Mouse (Mus musculus): Measurements from ENCODE around the gene Gm49358. TPM values are rescaled to one million over a fixed set of nuclear protein-coding genes. Genes with fewer than 3 reads are reported as not detected.

Gene Gm49358
- total RNA-seq, 2 experiments from 2014 or later = 11.8 to 16.2 TPM

DNA sequence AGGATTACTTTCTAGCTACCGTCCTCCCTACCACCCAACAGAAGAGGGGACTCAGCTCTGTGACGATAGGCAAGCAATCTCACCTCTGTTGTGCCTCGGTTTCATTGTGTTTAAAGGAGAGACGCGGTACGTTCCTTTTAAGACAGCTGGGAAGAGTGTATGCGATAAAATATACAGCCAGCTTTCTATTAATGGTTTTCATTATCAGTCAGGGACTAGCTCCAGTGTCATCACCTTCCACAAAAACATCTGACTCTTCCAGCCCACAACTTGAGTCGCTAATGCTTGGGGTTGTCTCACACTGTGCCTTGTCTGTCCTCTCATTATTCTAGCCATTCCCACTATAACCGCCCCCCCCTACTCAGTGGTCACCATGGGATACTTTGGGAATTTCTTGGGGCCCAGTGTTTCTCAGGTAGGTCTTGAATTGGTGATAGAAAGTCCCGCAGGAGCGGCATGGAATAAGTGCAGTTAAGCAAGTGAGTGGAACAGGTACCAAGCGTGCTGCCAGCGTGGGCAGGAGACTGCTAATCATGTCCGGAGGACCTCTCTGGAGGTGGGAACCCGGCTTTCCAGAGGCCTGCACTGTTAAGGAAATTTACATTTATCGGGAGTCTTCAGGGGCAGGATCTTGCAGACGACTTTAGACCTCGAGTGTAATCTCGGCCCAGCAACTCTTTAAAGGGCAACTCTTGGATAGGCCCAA is 14.0 kb downstream of the Gm49358 start:
- no peak for DNase-seq
- intact Hi-C loops (cut with DNase I) = loop anchor here (2.0 to 5.0 kb wide), 3 partner anchors 39 to 90 kb away; partner anchors contain the start of genes Hsp90b1 and Ttc41

DNA sequence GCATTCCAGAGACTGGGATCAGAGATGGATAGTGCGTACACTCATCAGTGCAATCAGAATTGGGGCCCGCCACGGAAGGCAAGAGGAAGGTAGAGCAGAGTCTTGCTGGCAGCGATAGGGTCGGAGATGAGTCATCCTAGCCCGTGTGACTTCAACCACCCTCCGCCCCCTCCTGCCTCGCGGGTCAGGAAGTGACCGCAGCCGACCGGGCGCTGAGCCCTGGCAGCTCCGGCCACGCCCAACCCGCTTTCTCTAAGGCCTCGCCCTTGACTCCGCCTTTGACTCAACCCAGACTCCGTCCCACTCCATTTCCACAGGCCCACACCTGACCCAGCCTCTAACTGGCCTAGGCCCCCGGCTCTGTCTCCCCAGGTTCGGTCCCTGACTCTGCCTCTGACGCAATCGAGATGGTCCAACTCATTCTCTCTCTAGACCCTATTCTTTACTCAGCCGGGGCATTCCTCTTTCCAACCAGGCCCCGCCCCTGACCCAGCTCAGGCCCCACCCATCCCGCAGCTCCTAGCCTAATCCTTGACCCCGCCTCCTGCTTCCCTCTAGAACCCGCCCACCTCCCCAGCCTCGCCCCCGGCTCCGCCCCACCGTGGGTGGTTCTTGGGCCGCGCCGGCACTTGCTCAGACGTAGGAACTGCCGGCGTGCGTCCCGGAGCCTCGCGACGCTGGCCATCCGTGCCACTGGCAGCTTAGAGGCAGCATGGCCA is 14.8 kb downstream of the Gm49358 start, which contains the start of gene Nt5dc3:
Gene Nt5dc3, plus strand, starts transcription at position 608 of the 719 bp plus-strand sequence.
- intact Hi-C loops (cut with DNase I) = loop anchor here (2.0 to 5.0 kb wide), 3 partner anchors 38 to 91 kb away; partner anchors contain the start of genes Hsp90b1 and Ttc41
- DNase-seq = peak; percentile 98 to 99

DNA sequence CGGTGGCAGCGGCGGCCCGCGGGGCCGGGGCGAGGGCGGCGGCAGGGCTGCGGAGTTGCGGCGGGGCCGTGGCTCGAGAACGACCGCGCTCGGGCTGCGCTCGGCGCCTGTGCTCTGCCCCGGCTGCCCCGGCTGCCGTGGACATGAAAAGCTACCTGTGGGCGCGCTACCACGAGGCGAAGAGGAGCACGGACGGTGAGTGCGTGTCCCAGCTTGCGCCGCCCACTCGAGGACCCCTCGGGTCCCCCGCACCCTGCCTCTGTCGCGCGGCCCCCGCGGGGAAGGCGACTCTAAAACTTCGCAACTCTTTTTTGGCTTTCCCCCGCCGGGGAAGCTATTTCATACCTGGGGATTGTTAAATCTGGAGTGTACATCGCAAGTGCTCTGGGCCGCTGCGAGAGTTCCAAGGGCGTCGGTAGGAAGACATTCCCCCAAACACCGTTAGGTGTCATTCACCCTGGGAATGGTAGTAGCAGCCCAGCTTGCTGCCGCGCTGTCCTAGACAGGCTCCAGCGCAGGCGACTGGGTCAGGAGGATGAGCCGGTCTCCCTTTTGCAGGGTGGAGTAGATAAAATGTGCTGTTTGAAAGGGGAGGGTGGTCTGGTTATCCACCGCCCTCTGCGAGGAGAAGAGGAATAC is 15.5 kb downstream of the Gm49358 start:
- intact Hi-C loops (cut with DNase I) = loop anchor here (2.0 to 5.0 kb wide), 3 partner anchors 38 to 92 kb away; partner anchors contain the start of genes Hsp90b1 and Ttc41

DNA sequence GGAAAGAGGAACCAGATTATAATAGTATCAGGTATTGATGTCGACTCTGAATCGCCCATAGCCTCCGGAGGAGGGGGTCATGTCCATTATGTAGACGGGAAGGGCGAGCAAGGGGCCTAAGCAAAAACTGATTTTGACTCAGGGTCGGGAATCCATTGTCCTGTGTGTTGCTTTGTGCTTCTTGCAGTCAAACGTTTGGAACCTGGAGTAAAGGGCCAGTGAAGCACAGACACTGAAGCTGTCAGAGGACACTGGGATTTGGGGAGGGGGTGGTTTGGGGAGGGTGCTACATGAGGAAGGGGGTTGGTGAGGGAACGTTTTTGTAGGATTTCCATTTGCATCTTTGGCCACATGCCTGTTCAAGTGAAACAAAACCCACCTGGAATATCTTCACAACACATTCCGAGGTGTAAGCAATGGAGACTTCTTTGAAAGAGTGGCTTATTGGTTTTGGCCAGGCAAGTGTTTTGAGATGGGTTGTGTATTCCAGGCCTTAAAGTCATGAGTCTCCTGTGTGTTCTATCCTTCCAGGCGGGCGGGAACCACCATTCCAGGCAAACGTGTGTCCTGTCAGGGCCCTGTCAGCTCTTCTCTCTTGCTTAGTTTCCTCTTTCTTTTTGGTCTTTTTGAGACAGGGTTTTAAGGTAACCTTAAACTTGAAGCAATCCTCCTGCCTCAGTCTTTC is 16.2 kb downstream of the Gm49358 start:
- intact Hi-C loops (cut with DNase I) = loop anchor here (2.0 to 5.0 kb wide), 3 partner anchors 37 to 93 kb away; partner anchors contain the start of genes Hsp90b1 and Ttc41

More for the DNA sequence above, 15.5 kb downstream of the Gm49358 start:
- DNase-seq = peak; percentile 62

DNA sequence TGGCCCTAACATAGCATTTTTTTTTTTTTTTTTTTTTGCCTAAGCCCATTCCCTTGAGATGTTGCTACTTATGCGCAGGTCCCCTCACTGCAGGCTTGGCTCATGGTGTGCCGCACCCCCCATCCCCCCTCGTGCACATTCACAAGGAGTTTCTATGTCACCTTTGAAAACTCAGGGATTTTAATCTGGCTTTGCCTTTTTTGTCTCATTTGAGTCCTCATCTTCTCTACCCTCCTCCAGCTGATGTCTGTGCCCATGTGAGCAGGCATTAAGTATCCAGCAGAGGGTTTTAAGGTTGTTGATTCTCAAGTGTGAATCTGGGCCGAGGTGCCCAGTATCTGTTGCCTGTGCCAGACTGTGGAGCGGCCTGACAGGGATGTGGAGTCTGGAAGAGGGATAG is 17.9 kb downstream of the Gm49358 start:
- DNase-seq = no peak
- intact Hi-C loops (cut with DNase I) = no loop called here

More for the DNA sequence above, 16.2 kb downstream of the Gm49358 start:
- DNase-seq = no peak

DNA sequence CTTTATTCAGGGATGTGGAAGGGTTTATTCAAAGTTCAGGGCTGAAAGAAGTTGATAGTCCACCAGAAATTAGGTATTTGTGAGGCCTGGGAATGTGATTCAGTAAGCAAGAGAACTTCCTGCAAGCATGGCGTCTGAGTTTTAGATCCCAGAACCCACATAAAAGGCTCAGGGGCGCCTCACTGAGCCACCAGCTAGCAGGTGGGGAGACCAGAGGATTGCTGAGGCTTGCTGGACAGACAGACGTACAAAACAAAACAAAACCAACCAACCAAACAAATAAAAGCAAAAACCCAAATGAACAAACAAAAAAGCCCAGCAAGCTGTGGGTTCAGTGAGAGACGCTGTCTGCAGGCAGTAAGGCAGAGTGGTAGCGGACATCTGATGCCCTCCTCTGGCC is 18.9 kb downstream of the Gm49358 start:
- intact Hi-C loops (cut with DNase I) = no loop called here
- DNase-seq = no peak

DNA sequence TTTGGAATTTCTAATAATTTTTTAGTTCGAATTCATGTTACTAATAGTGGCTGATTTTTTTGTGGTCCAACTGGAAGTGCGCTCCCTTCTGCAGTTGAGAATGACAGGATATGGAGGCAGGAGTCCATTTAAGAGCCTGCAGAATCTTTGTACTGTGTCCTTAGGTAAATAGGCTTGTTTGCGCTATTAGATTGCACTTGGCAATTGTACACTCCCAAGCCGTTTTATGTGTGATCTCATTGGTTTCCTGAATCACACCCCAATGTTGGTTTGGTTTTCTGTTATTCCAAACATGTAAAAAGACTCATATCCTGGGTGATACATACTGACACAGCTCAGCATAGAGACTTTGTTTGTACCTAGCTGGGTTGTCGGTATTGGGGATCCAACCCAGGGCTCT is 19.8 kb downstream of the Gm49358 start:
- no peak for DNase-seq
- intact Hi-C loops (cut with DNase I) = no loop called here

DNA sequence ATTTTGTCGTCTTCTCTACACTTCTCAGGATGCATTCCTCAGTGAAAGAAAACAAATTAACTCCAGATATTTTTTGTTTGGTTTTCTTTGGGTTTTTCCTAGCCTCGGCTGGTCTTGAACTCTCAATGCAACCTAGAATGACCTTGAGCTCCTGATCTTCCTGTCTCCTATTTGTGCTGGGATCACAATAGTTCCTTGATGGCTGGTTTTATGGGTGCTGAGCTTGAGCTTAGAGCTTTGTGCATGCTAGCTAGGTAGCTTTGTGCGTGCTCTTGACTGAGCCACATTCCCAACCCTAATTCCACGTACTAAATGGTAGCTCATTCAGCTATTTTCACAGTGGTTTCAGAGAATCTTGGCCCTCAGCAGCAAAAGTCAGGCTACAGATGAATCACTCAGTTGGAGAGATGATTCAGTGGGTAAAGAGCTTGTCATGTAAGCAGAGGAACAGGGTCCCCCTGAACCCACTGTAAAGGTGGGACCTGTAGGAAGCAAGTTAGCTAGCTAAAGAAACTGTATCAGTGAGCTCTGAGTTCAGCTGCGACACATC is 20.4 kb downstream of the Gm49358 start:
- intact Hi-C loops (cut with DNase I) = no loop called here
- no peak for DNase-seq

DNA sequence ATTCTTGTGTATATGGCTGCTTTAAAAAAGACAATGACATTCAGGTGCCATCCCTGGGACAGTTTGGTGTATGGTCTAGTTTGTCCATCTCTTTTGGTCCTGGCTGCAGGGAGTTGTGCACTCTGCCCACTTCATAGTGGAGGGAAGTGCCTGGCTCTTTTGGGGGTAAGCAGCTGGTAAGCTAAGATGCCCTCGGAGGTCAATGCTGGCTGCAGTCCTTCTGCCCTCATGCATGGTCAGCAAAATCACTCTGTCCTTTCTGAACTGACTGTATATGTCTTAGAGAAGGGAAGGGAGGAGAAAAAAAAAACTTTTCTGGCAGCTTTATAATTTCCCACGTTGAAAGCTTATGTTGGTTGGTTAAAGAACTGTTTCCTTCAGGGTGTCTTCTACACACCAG is 21.6 kb downstream of the Gm49358 start:
- intact Hi-C loops (cut with DNase I) = no loop called here
- no peak for DNase-seq

DNA sequence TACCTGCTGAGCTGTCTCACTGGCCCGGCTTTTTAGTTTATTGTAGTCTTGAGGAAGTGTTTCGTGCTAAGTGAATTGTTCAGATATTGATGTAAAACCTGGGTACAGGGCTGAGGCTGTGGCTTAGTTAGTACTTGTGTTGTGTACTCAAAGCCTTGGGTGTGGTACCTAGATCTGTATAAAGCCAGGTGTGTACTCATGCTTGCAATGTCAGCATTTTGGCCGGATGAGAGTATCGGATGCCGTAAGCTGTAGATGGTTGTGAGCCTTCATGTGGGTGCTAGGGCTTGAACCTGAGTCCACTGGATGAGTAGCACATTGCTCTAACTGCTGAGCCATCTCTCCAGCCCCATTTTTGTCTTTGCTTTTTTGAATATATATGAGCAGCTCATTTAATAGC is 22.3 kb downstream of the Gm49358 start:
- intact Hi-C loops (cut with DNase I) = no loop called here
- DNase-seq = no peak

DNA sequence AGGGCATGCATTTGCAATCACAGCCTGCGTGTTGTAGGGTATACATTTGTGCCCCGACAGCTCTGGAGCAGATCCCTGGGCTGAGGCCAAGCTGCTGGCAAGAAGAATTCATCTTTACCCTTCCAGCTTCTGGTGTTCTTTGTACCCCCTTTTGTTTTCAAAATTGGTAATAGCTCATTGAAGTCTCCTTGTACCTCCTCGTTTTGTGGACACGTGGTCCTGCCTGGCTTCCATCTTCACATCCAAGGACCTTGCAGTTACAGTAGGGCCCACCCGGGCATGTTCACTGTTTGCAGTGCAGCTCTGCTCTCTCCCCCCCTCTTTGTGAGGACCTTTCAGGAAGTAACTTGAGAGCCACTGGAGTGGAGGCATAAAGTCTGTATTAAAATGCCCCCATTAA is 24.4 kb downstream of the Gm49358 start:
- DNase-seq = no peak

DNA sequence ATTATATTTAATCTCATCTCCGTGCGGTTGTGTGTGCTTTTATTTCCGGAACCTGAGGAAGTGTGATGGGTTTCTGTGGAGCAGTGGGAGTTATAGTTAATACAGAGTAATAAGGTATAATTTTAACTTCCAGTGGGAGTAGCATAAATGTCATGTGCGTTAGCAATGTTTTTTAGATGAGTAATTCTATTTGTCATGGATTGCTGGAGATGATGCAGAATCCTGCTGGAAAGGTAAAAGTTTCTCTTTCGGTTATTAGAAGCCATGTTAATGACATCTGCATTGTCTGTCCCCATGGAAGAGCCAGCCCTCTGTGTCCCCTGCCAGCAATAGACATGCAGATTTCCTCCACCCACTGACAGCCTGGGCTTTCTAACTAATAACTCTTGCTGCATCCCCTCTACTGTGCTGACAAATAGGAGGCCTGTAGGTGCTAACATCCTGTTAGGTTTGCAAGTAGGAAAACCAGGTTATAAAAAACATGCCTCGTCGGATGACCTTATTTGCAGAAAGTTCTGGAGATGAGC is 25.4 kb downstream of the Gm49358 start:
- intact Hi-C loops (cut with DNase I) = no loop called here
- DNase-seq = no peak

More for the DNA sequence above, 24.4 kb downstream of the Gm49358 start:
- intact Hi-C loops (cut with DNase I) = no loop called here

DNA sequence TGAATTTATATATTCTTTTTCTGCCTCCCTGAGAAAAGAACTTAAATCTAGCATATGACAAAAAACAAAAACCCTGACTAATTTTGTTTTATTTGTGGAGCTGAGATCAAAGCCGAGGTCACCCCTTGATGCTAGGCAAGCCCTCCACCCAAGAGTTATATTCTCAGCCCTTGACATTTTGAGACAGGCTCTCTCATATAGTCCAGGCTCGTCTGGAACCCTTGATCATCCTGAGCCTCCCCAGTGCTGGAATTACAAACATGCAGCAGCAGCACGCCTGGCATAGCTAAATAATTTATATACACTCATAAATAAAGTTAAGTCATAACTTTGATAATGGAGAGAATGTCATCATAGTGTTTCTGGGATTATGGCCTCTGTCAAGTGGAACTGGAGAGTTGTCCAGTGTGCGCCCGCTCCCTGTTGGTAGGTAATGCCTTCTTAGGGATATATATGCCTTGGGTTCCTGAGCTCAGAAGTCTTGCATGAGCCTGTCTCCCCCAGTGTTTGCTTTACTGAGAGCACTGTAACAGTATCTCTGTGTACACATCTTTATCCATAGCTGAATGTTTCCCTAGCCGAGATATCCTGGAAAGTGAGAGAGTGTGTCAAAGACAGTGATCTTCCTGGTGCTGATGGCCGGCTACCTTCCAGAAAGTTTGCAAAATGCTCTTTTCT is 27.9 kb downstream of the Gm49358 start:
- intact Hi-C loops (cut with DNase I) = no loop called here
- DNase-seq = no peak

DNA sequence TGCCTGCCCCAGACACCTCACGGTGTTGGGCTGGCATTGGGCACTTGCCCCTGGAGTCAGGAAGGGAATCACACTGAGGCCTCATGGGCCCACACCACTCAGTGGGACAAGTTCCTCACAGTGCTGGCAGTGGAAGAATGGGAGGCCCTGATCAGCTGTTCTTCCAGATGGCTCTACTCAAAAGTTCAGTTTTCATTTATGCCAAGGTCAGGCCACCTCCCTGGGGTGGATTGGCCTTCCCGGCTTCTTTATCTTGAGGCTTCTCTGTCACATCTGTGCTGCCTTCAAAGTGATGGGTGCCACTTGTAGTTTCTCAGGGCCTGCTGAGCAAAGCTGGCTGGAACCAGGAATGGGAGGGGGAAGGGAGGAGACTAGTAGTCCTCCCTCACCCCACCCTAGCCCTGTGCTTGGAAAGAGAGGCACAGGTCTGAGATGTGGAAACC is 29.8 kb downstream of the Gm49358 start:
- peak; percentile 70 to 73 for DNase-seq
- intact Hi-C loops (cut with DNase I) = no loop called here

DNA sequence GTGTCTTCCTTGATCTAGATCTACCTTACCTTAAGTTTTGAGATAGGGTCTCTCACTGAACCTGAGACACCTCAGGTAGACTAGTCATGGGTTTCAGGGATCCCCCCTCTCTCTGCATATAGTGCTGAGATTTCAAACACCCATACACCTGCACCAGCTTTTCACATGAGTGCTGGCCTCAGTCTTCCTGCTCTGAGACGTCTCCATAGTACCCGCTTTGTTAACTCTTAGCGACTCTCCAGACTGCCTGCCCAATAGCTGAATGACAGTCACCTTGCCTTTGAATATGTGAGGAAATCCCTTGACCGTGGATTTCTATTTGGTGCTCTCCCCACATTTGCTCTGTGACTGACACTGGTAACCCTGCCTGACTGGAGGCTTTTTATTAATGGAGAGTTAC is 30.4 kb downstream of the Gm49358 start:
- intact Hi-C loops (cut with DNase I) = no loop called here
- DNase-seq = no peak

DNA sequence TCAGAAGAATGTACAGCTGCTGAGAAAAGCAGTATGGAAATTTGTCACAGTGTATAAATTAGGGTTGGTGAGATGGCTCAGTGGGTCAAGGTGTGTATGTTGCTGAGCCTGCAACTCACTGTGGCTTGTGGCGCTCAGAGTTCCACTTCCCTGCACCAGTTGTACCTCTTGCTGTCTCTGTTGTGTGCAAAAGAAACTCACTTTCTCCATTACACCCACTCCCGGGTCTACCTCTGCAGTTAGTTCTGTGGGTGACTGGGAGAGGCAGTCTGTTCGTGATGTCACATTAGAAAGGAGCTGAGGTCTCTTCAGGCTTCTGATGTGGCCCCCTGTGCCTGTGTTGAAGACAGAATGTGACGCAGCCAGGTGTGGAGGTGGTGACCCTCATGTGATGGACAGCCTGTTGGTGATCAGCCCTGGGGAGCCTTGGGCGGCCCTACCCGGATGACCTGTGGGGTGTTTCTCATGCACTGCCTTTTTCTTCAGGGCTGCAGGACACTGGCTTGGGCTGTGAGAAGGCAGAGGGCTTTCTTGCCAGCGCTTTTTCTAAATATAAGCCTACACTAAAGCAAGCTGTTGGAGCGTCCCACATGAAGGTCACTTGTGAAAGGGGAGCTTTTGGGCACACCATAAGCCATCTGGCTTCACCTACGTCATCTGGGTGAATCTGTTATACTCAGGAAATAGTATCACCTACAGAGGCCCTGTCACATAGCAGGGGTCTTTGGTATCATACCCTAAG is 31.2 kb downstream of the Gm49358 start:
- DNase-seq = peak in 1 of 2 experiments; percentile 60

DNA sequence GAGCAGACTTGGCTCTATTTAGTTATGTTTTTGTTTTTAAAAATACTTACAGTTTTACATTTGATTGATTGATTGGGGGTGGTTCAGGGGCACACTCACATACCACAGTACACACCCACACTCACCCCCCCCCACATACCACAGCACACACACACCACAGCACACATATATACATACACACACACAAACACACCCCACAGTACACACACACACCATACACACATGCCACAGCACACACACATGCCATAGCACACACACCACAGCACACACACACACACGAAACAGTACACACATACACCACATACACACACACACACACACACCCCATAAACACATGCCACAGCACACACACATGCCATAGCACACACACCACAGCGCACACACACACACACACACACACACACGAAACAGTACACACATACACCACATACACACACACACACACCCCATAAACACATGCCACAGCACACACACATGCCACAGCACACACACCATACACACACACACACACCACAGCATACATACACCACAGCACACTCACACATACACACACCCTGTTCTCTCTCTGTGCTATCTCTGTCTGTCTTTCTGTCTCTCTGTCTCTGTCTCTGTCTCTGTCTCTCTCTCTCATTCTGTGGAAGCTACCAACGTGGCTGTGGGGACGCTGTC is 32.4 kb downstream of the Gm49358 start:
- intact Hi-C loops (cut with DNase I) = no loop called here
- DNase-seq = no peak

More for the DNA sequence above, 31.2 kb downstream of the Gm49358 start:
- intact Hi-C loops (cut with DNase I) = no loop called here

DNA sequence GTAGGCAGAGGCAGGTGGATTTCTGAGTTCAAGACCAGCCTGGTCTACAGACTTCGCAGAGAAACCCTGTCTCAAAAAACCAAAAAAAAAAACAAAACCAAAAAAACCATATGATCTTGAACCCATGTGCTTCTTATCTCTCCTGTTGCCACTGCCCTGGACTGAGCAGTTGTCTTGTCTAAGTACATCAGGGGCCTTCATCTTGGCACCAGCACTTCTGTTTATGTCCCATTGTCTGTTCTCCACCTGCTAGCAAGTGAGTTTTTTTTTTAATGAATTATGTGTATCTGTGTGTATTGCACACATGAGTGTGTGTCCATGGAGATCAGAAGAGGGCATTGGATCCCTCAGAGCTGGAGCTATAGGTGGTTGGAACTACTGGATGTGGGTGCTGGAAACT is 43.6 kb downstream of the Gm49358 start:
- intact Hi-C loops (cut with DNase I) = no loop called here
- DNase-seq = no peak

Measured in heart, postnatal 10 days (tissue).